ENCODE assay signal across 9 mouse cellular contexts in genomic region chr10:54032316-54033092, GRCm38 (mm10). TPM values are rescaled to one million over a fixed set of nuclear protein-coding genes. Genes with fewer than 3 reads are reported as not detected.
DNase-seq lines count a peak whose midpoint lies in the region; ATAC-seq and TF ChIP-seq lines count a peak whose summit lies in the region.
"Had no signal": no experiment of that assay in that cellular context is flagged by ENCODE, and none has a peak within 500 bp of the region (broad histone marks: within the 10 kb centered on the region; RNA-seq: fewer than 3 reads in every experiment).

No protein-coding gene starts in this region.

- 80% methylated on average over 9 of the region's 9 CpGs for WGBS in kidney, adult 2 months
- 85% methylated on average over 9 of the region's 9 CpGs for WGBS in kidney, embryonic 16.5 days

- no peak for TF ChIP-seq POLR2A in kidney, adult 2 months (IDR thresholded peaks at IDR 0.05; ENCODE audit: low read depth, low read length)
- TF ChIP-seq POLR2A in myocyte (IDR thresholded peaks at IDR 0.05; ENCODE audit: insufficient read length, low read depth): no peak

- H3K4me2 ChIP-seq in kidney, embryonic 16.5 days (replicated peaks; ENCODE audit: low read depth, low read length): no peak overlapping the region
- H3K4me2 ChIP-seq in myocyte (ENCODE audit: low read depth): peak overlapping the region; percentile 0

- no peak for ATAC-seq in kidney, embryonic 16.5 days (ENCODE audit: low FRiP score, low TSS enrichment)

- TF ChIP-seq CTCF in kidney, adult 2 months (conservative IDR thresholded peaks at IDR 0.05; ENCODE audit: insufficient read depth, insufficient read length, low read depth, low read length): no peak
- no peak for TF ChIP-seq CTCF in layer of hippocampus, adult 2 months (conservative IDR thresholded peaks at IDR 0.05)

- no peak overlapping the region for H3K9ac ChIP-seq in kidney, embryonic 16.5 days (replicated peaks; ENCODE audit: low read length)

- H3K27ac ChIP-seq in kidney, adult 2 months (ENCODE audit: insufficient read depth, low read depth, low read length): no peak overlapping the region
- no peak overlapping the region for H3K27ac ChIP-seq in kidney, embryonic 16.5 days (ENCODE audit: low read length)
- no peak overlapping the region for H3K27ac ChIP-seq in layer of hippocampus, adult 2 months

- H3K79me2 ChIP-seq in myocyte (ENCODE audit: control insufficient read depth, insufficient read depth): no peaks in the 10 kb centered on the region

- H3K4me3 ChIP-seq in kidney, adult 2 months (ENCODE audit: insufficient read depth, low read depth, low read length): no peak overlapping the region
- H3K4me3 ChIP-seq in kidney, embryonic 16.5 days (ENCODE audit: low read length): no peak overlapping the region
- no peak overlapping the region for H3K4me3 ChIP-seq in myocyte
- H3K4me3 ChIP-seq in layer of hippocampus, adult 2 months: no peak overlapping the region
- H3K4me3 ChIP-seq: erythroblast, embryonic 14.5 days had no signal

- H3K27me3 ChIP-seq in kidney, adult 2 months (replicated peaks; ENCODE audit: control insufficient read depth, insufficient read depth, low read length): no peaks in the 10 kb centered on the region
- no peaks in the 10 kb centered on the region for H3K27me3 ChIP-seq in kidney, embryonic 16.5 days (ENCODE audit: insufficient read depth, low read length)
- no peaks in the 10 kb centered on the region for H3K27me3 ChIP-seq in myocyte (ENCODE audit: control insufficient read depth, insufficient read depth, insufficient read length)

- no peaks in the 10 kb centered on the region for H3K9me3 ChIP-seq in kidney, embryonic 16.5 days (ENCODE audit: low read length)

- no peak overlapping the region for H3ac ChIP-seq in myocyte (ENCODE audit: control insufficient read depth, insufficient read length)

- peak; percentile 52 for DNase-seq in kidney, adult 2 months
- peak; percentile 31 for DNase-seq in gastrocnemius, postnatal 10 days
- peak; percentile 59 for DNase-seq in kidney, postnatal 10 days
- no peak for DNase-seq in ovary, postnatal 14 days (ENCODE audit: low spot score)
- no peak for DNase-seq in layer of hippocampus, adult 2 months (ENCODE audit: low spot score in 2 of 2)
- DNase-seq in frontal cortex, postnatal 14 days (ENCODE audit: low spot score in 2 of 2): no peak

- H3K4me1 ChIP-seq in kidney, adult 2 months (ENCODE audit: control insufficient read depth, insufficient read depth, low read length): no peaks in the 10 kb centered on the region
- H3K4me1 ChIP-seq in kidney, embryonic 16.5 days (ENCODE audit: insufficient read depth, low read length): no peaks in the 10 kb centered on the region

- no peaks in the 10 kb centered on the region for H3K36me3 ChIP-seq in kidney, adult 2 months (ENCODE audit: control insufficient read depth, insufficient read depth, low read length)
- H3K36me3 ChIP-seq in kidney, embryonic 16.5 days (ENCODE audit: insufficient read depth, low read length): peaks cover 12% of the 10 kb centered on the region
- H3K36me3 ChIP-seq in myocyte (ENCODE audit: control insufficient read depth, insufficient read depth): no peaks in the 10 kb centered on the region

TF ChIP-seq in myocyte, 11 proteins besides CTCF, POLR2A, EP300 and RAD21:
- TF ChIP-seq POLR2AphosphoS2 (IDR thresholded peaks at IDR 0.05; ENCODE audit: insufficient read length, low read depth): no peak
- no peak for TF ChIP-seq MAX (IDR thresholded peaks at IDR 0.05; ENCODE audit: low read depth)
- TF ChIP-seq MYOG (IDR thresholded peaks at IDR 0.05; ENCODE audit: control insufficient read depth in 1 of 3, insufficient read depth in 1 of 3, insufficient read length in 2 of 3, low read depth in 2 of 3): peak in 2 of 3 experiments; percentile 2 to 12
- TF ChIP-seq MYOD1 (IDR thresholded peaks at IDR 0.05; ENCODE audit: control insufficient read depth in 1 of 3, insufficient read length in 2 of 3, low read depth in 2 of 3): peak in 2 of 3 experiments; percentile 15 to 30
TF ChIP-seq in myocyte: peak in this region for 2.

RNA-seq across cellular contexts. Expression of gene Man1a, which starts 43.9 kb away (rescaled TPM):
- 30.5 and 33.4 TPM in 2 replicates for polyA plus RNA-seq in kidney, adult 2 months (2012; rRNA removed)
- 6.5 and 8.4 TPM in 2 replicates for polyA plus RNA-seq in kidney, embryonic 16.5 days (2015; fragmentation: Nextera tagmentation; extraction: Ambion mirVana)
- total RNA-seq in gastrocnemius, postnatal 10 days (2021): 10 to 100 TPM; 19.6 to 21.7 TPM
- 3.0 TPM for polyA plus RNA-seq in myocyte (2012; fragmentation: generic; extraction: Trizol)
- total RNA-seq in layer of hippocampus, adult 2 months (2021): 10 to 100 TPM; 65.0 to 65.7 TPM

Comparison
In these comparisons a context has a peak if more than half of its experiments do, and no peak if none do; other contexts are left out.
1. DNase-seq: peak in kidney, adult 2 months (single experiment), gastrocnemius, postnatal 10 days (single experiment) and kidney, postnatal 10 days (single experiment); none in ovary, postnatal 14 days (single experiment), layer of hippocampus, adult 2 months (0 of 2) and frontal cortex, postnatal 14 days (0 of 2).